Mouse (Mus musculus): ENCODE measurements at regions not wholly inside any gene's neighbourhood (a gene's known extent, or its start where the extent isn't known, plus 50 kb on each side); places are given as distances from the start of the nearest gene placed in this dataset.

DNA sequence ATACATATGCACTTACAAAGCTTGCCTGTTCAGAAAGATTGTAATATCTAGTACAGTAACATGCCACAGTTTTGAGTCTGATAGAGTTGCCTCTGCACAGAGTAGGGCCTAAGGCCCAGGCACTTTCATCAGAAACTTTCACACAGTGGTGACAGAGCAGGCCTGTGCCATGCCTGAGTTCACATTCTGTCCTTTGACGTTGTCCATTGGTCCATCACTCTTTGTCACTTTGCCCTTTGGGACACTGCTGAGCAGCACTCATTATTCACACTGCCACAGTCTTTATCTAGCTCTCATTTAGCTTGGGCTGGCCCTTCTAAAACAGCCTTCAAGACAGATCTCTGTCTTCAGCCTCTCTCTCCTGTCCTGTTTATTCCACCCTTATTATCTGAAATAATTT is 1055.0 kb downstream of the Fam19a2 start:
- DNase-seq (ENCODE audit: low read depth, low spot score): no peak

DNA sequence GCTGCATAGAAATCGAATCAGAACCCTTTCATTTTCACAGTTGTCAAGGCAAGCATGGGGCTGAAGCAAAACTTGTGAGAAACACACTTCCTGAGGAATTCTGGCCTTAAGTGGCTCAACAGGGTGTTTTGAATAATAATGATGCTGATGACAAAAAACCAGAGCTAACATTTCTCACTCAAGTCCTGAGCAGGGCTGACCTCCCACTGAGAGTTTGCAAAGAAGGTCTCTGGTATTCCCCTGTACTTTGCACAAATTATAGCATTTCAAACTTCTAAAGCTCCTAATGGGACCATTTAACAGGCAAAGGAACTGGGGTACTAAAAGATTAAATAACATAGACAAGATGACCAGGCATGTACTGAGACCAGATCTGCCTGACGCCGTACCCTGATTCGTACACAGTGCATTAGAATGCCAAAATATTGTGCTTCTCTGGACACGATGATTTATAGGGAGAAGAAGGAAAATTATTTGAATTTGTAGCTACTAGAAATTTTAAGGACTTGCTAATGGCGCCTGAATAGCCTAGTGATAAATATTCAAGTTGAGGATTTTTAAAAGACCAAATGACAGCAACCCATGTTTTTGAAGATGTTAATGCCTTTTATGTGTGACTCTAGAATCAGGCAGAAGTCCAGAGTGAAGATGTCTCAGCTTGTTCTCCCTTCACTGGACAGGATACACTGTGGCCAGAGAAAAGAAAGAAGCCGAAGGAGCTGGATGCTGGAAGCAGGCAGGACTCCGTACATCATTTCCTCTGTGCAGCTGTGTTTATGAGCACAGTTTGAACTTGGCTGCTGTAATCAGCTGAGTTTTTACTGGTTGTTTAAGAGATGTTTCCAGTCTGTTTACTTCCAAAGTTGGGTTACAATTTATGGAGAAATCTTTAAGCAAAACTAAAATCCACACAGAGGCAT is 1056.7 kb downstream of the Fam19a2 start:
- peak; percentile 20 for DNase-seq (ENCODE audit: low read depth, low spot score)

- DNase-seq (ENCODE audit: low read depth, low spot score): peak; percentile 47
Observed at GRCm38 (mm10) chr10:124332491-124332890, 1056.8 kb downstream of the Slc16a7 start.

GRCm38 (mm10) chr10:124338923-124339322 is 1050.3 kb downstream of the Slc16a7 start:
- no peak for DNase-seq (ENCODE audit: low read depth, low spot score)

DNA sequence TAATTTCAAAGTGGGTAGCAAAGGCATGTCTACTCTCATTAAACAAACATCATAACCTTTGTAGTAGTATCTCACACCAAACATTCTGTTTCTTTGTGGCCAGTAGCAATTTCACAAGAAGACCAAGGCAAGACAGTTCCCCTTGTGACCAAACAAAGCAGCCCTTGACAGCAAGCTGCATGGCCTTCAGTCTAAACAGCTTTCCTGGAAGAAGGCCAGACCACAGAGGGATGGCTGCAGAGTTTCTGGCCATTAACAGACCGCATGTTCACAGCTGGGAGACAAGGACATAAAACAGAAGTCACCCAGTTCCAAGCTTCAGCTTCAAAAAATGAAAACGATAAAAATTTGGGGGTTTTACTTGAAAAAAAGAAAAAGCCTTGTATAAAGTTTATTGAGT is 1040.0 kb downstream of the Slc16a7 start:
- DNase-seq (ENCODE audit: low read depth, low spot score): peak; percentile 47

DNA sequence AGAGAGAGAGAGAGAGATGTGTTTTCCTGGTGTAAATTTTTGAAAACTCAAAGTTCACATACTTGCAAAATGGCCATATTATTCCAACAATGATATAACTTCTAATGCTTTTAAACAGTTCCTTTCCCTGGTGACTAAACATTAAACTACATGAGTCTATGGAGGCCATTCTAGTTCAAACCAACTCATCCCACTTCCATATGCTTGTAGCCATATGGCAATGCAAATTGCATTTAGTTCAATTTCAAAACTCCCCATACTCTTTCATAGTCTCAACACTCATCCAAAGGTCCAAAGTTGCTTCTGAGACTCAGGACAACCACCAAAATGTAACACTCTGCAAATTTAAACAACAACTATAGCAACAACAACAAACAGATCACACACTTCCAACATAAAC is 1026.5 kb downstream of the Slc16a7 start:
- peak; percentile 59 for DNase-seq (ENCODE audit: low read depth, low spot score)

GRCm38 (mm10) chr10:124370994-124371393 is 1018.3 kb downstream of the Slc16a7 start:
- peak; percentile 52 for DNase-seq (ENCODE audit: low read depth, low spot score)

GRCm38 (mm10) chr10:124402647-124403046 is 986.6 kb downstream of the Slc16a7 start:
- no peak for DNase-seq (ENCODE audit: low read depth, low spot score)

DNA sequence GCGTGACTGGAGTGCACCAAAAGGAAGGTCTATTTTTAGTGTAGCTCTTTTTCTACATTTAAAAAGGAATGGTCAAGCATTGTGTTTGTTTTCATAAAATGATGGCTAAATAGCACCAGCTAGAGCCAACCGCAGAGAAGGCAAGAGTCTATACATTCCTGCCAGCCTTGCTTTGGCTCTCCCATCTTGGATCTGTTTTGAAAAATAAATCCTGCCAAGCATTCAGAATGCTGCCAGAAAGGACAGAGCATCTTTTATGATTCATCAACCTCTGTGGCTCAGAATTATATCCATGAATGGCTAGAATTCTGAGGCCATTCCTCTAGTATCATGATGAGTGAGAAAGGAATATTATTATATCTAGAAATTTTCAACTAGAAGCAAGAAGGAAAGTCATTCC is 979.6 kb downstream of the Slc16a7 start:
- peak; percentile 35 for DNase-seq (ENCODE audit: low read depth, low spot score)

DNA sequence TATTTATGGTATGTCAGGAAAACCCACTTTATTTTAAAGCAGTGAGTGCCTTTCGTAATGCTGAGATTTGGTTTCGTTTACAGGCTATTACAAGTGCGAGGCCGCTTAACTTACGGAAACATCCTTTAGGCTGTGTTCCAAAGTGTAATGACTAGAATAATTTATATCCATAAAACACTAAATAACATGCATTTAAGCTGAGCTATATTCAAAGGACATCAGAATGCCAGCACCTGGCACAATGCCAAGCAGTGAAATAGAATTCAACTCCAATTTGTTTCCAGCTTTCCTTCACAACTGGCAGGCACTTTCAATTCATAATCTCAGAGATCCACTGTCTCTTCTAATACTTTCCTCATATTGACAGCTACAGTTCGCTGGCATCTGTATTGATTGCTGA is 972.7 kb downstream of the Slc16a7 start:
- DNase-seq (ENCODE audit: low read depth, low spot score): peak; percentile 12

- DNase-seq (ENCODE audit: low read depth, low spot score): no peak
Observed at GRCm38 (mm10) chr10:124423418-124423817, 965.8 kb downstream of the Slc16a7 start.
